Mouse (Mus musculus) kidney, adult 9 months (tissue): ENCODE measurements at regions not wholly inside any gene's neighbourhood (a gene's known extent, or its start where the extent isn't known, plus 50 kb on each side); places are given as distances from the start of the nearest gene placed in this dataset.
"Not testable (repeated sequence)": the region's sequence is repeated elsewhere in the genome, so short reads cannot be mapped to it uniquely, and the experiment has no call there.

ENCODE experiments used
- DNase-seq: peaks from one replicate; pipeline ENCODE4 v3.0.0; 2022

GRCm38 (mm10) chr17:94866630-94867029, 116.8 kb upstream of the Mettl4 start:
- no peak for DNase-seq

DNA sequence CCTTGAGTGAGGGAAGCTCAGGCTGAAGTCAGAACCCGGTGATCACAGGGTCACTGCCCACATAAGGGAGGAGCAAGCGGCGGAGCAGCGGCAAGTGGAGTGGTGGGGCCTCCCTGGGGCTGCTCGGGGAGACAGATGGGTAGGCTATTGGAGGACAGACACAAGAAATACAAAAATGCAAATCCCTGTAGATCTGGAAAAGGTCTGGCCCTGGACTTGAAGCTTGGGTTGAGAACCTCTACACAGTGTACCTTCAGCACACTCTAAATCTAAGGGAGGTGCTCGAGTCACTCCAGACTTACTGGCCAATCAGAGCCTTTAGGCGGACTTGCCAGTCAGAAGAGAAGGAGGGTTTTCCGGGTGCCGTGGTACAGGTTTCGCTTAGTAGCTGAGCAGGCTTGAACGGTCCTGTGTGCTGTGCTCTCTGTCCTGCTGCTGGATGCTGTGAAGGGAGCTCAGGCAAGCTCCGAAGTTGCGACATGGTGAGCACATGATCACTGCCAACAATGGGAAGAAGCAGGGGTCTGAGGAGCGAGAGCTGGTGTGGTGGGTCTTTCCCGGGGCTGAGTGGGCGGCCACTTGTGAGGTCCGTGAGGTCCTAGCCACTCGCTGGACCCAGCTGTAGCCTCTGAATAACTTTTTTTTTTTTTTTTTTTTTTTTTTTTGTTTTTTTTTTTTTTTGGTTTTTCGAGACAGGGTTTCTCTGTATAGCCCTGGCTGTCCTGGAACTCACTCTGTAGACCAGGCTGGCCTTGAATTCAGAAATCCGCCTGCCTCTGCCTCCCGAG, 114.9 kb upstream of the Mettl4 start:
- DNase-seq = peak; percentile 86

GRCm38 (mm10) chr17:94854698-94855097, 104.9 kb upstream of the Mettl4 start:
- DNase-seq = not testable (repeated sequence)

- DNase-seq = peak; percentile 87
Observed at GRCm38 (mm10) chr17:94834446-94835117, 84.8 kb upstream of the Mettl4 start.

DNA sequence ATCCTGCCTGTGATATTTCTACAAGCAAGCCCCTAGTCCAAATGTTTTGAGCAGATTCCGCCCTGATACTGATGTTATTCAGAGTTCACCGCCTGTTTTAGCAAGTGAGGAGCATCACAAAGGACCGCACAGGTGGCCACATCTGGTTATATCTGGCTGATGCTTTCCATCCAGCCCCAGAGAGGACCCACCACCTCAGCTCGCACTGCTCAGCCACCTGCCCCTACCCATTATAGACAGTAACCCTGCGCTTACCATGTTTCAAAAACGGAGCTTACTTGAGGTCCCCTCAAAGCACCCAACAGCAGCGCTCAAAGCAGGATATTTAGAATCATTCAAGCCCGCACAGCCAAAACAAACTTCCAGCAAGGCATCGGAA, 84.2 kb upstream of the Mettl4 start:
- DNase-seq = not testable (repeated sequence)

GRCm38 (mm10) chr17:94826415-94826814, 76.6 kb upstream of the Mettl4 start:
- not testable (repeated sequence) for DNase-seq

DNA sequence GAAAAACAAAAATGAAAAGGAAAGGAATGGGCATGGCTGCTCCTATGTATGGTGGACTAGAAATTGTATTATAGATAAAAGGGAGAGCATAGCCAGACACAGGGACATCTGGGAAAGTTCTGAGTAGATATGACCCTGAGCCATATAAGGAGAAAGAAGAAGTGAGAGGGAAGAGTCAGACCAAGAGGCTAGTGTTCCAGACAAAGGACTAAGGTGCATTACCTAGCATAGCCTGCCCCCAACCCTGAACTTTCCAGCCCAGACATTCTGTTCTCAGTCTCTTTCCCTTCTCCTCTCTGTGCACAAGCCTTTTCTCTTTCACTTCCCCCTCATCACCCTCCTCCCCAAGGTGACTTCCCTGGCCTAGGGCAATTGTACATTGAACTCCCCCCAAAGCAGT, 58.9 kb upstream of the Mettl4 start:
- DNase-seq = no peak
